Mouse (Mus musculus) ovary, postnatal 14 days (tissue): ENCODE data around the gene Alkbh6.

Experiments used
- DNase-seq: peaks from one replicate; pipeline ENCODE4 v3.0.0; 2022; ENCODE audit warnings: low spot score

Alkbh6 gene

GRCm38 (mm10) chr7:30331887-30332286 lies 23.4 kb downstream of the Alkbh6 start:
- peak; percentile 62 for DNase-seq

GRCm38 (mm10) chr7:30332622-30333259 lies 24.2 kb downstream of the Alkbh6 start:
- no peak for DNase-seq

GRCm38 (mm10) chr7:30333436-30333835 lies 24.9 kb downstream of the Alkbh6 start:
- DNase-seq, result peak; percentile 44

- DNase-seq, result no peak
Measured at GRCm38 (mm10) chr7:30334563-30334962, 26.0 kb downstream of the Alkbh6 start.

GRCm38 (mm10) chr7:30335688-30336087 lies 27.2 kb downstream of the Alkbh6 start:
- no peak for DNase-seq

GRCm38 (mm10) chr7:30336384-30336783 lies 27.9 kb downstream of the Alkbh6 start:
- DNase-seq, result peak; percentile 87

- no peak for DNase-seq
Measured at GRCm38 (mm10) chr7:30339432-30340109, 31.1 kb downstream of the Alkbh6 start.

GRCm38 (mm10) chr7:30346635-30347379 lies 38.3 kb downstream of the Alkbh6 start:
- DNase-seq, result peak; percentile 68

GRCm38 (mm10) chr7:30347828-30348227 lies 39.3 kb downstream of the Alkbh6 start:
- peak; percentile 51 for DNase-seq

- DNase-seq, result peak; percentile 68
Measured at GRCm38 (mm10) chr7:30353279-30353822, 44.8 kb downstream of the Alkbh6 start.

- DNase-seq, result no peak
Measured at GRCm38 (mm10) chr7:30354059-30354458, 45.5 kb downstream of the Alkbh6 start.

- DNase-seq, result no peak
Measured at GRCm38 (mm10) chr7:30358378-30359186, 50.1 kb downstream of the Alkbh6 start.

GRCm38 (mm10) chr7:30359276-30359865 lies 50.9 kb downstream of the Alkbh6 start:
- DNase-seq, result no peak

- no peak for DNase-seq
Measured at GRCm38 (mm10) chr7:30360028-30360427, 51.5 kb downstream of the Alkbh6 start.

GRCm38 (mm10) chr7:30362652-30363343 lies 54.3 kb downstream of the Alkbh6 start, which contains the start of gene Lrfn3:
Gene Lrfn3, minus strand, starts transcription at chr7:30362772.
- no peak for DNase-seq

- no peak for DNase-seq
Measured at GRCm38 (mm10) chr7:30363344-30363738, 54.8 kb downstream of the Alkbh6 start.
